ENCODE assay signal across 10 mouse cellular contexts in the genomic region with DNA sequence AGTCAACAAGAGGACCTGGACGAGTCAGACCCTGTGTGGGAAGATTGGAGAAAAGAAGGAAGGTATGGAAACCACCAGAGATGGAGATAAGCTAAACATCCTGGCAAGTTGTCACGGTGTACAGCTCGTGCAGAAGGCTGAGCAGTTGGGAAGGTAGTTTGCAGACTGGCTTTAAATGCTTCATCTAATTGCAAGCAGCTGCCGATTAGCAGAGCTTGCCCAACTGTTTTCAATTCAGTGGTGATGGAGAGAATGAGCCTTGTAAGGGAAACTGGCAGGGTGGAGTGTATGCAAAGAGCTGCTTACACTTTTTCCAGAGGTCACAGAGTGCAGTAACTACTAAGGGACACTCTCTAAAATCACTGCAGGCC.
DNase-seq lines count a peak whose midpoint lies in the region; ATAC-seq and TF ChIP-seq lines count a peak whose summit lies in the region.
"Had no signal": no experiment of that assay in that cellular context is flagged by ENCODE, and none has a peak within 500 bp of the region (broad histone marks: within the 10 kb centered on the region; RNA-seq: fewer than 3 reads in every experiment).

No protein-coding gene starts in this region.

- WGBS in liver, postnatal 0 days (ENCODE audit: insufficient replicate concordance), result 31% methylated on average over 4 of the region's 4 CpGs
- WGBS in liver, embryonic 12.5 days (ENCODE audit: insufficient replicate concordance), result 22% methylated on average over 4 of the region's 4 CpGs
- 57% methylated on average over 4 of the region's 4 CpGs for WGBS in hindbrain, embryonic 14.5 days
- 47% methylated on average over 4 of the region's 4 CpGs for WGBS in intestine, embryonic 16.5 days

- no peak for ATAC-seq in liver, postnatal 0 days
- no peak for ATAC-seq in liver, embryonic 12.5 days
- peak; percentile 69; the same call in 1 of the 2 replicates for ATAC-seq in hindbrain, embryonic 14.5 days (ENCODE audit: low FRiP score)
- no peak for ATAC-seq in intestine, embryonic 16.5 days

- peaks cover 4% of the 10 kb centered on the region; the same call in 1 of the 2 replicates for H3K4me1 ChIP-seq in liver, postnatal 0 days (ENCODE audit: insufficient read depth)
- no peaks in the 10 kb centered on the region; the same call in none of the 2 replicates for H3K4me1 ChIP-seq in liver, embryonic 12.5 days
- no peaks in the 10 kb centered on the region for H3K4me1 ChIP-seq in hindbrain, embryonic 14.5 days (replicated peaks; ENCODE audit: control insufficient read depth, insufficient read depth, low read length)
- H3K4me1 ChIP-seq in intestine, embryonic 16.5 days (ENCODE audit: control insufficient read depth, insufficient read depth, low read length), result no peaks in the 10 kb centered on the region

- no peaks in the 10 kb centered on the region for H3K36me3 ChIP-seq in liver, postnatal 0 days (replicated peaks; ENCODE audit: insufficient read depth, low read length)
- H3K36me3 ChIP-seq in liver, embryonic 12.5 days, result no peaks in the 10 kb centered on the region
- no peaks in the 10 kb centered on the region for H3K36me3 ChIP-seq in hindbrain, embryonic 14.5 days (replicated peaks; ENCODE audit: control insufficient read depth, insufficient read depth)
- H3K36me3 ChIP-seq in intestine, embryonic 16.5 days (ENCODE audit: control insufficient read depth, insufficient read depth, low read length), result no peaks in the 10 kb centered on the region
- H3K36me3 ChIP-seq: liver, embryonic 15.5 days had no signal

- H3K9ac ChIP-seq in liver, postnatal 0 days (replicated peaks), result no peak overlapping the region
- H3K9ac ChIP-seq in liver, embryonic 12.5 days, result no peak overlapping the region
- H3K9ac ChIP-seq in hindbrain, embryonic 14.5 days, result no peak overlapping the region
- H3K9ac ChIP-seq in intestine, embryonic 16.5 days (ENCODE audit: low read depth, low read length), result no peak overlapping the region
- H3K9ac ChIP-seq: liver, embryonic 15.5 days had no signal

- H3K4me3 ChIP-seq in liver, postnatal 0 days (ENCODE audit: low read depth, low read length), result no peak overlapping the region; the same call in 1 of the 2 replicates
- no peak overlapping the region for H3K4me3 ChIP-seq in liver, embryonic 12.5 days
- no peak overlapping the region for H3K4me3 ChIP-seq in hindbrain, embryonic 14.5 days (replicated peaks; ENCODE audit: low read length)
- no peak overlapping the region for H3K4me3 ChIP-seq in intestine, embryonic 16.5 days (ENCODE audit: low read length)
- H3K4me3 ChIP-seq: liver, embryonic 15.5 days had no signal

- no peaks in the 10 kb centered on the region for H3K27me3 ChIP-seq in liver, postnatal 0 days (ENCODE audit: insufficient read depth, low read length)
- H3K27me3 ChIP-seq in liver, embryonic 12.5 days (replicated peaks), result no peaks in the 10 kb centered on the region; the same call in 1 of the 2 replicates
- no peaks in the 10 kb centered on the region for H3K27me3 ChIP-seq in hindbrain, embryonic 14.5 days (ENCODE audit: control insufficient read depth, insufficient read depth, low read length)
- H3K27me3 ChIP-seq in intestine, embryonic 16.5 days (replicated peaks; ENCODE audit: control insufficient read depth, insufficient read depth, low read length), result no peaks in the 10 kb centered on the region
- H3K27me3 ChIP-seq: liver, embryonic 15.5 days had no signal

- H3K9me3 ChIP-seq in liver, postnatal 0 days (ENCODE audit: low read length), result no peaks in the 10 kb centered on the region
- H3K9me3 ChIP-seq in liver, embryonic 12.5 days (replicated peaks), result no peaks in the 10 kb centered on the region
- H3K9me3 ChIP-seq in hindbrain, embryonic 14.5 days (ENCODE audit: control insufficient read depth, low read length), result no peaks in the 10 kb centered on the region
- H3K9me3 ChIP-seq in intestine, embryonic 16.5 days (ENCODE audit: control insufficient read depth, low read length), result no peaks in the 10 kb centered on the region
- H3K9me3 ChIP-seq: liver, embryonic 15.5 days had no signal

- no peak for TF ChIP-seq CTCF in liver, postnatal 0 days (IDR thresholded peaks at IDR 0.05; ENCODE audit: low read depth)

- TF ChIP-seq EP300 in liver, postnatal 0 days (IDR thresholded peaks at IDR 0.05; ENCODE audit: low read depth), result no peak

- DNase-seq in liver, postnatal 0 days, result no peak
- DNase-seq in embryo, embryonic 10.5 days (ENCODE audit: low spot score), result peak; percentile 83
- peak; percentile 38 for DNase-seq in hindbrain, embryonic 14.5 days (ENCODE audit: low spot score)
- DNase-seq in neural tube, embryonic 10.5 days (ENCODE audit: extremely low spot score, low spot score), result peak; percentile 16
- no peak for DNase-seq in urinary bladder, postnatal 10 days (ENCODE audit: low spot score)
- no peak for DNase-seq in adrenal gland, adult (ENCODE audit: inconsistent age in 2 of 2, low spot score in 1 of 2)
- DNase-seq: kidney, adult 18-20 months had no signal

- H3K27ac ChIP-seq in liver, postnatal 0 days (ENCODE audit: low read depth), result peak overlapping the region; percentile 57; the same call in 1 of the 2 replicates
- H3K27ac ChIP-seq in liver, embryonic 12.5 days, result no peak overlapping the region
- no peak overlapping the region for H3K27ac ChIP-seq in hindbrain, embryonic 14.5 days
- H3K27ac ChIP-seq in intestine, embryonic 16.5 days (ENCODE audit: low read length), result no peak overlapping the region
- H3K27ac ChIP-seq: liver, embryonic 15.5 days had no signal

- H3K4me2 ChIP-seq in liver, postnatal 0 days (ENCODE audit: low read depth, low read length), result peak overlapping the region; percentile 53
- H3K4me2 ChIP-seq in liver, embryonic 12.5 days, result no peak overlapping the region
- no peak overlapping the region for H3K4me2 ChIP-seq in hindbrain, embryonic 14.5 days (replicated peaks)
- no peak overlapping the region; the same call in 1 of the 2 replicates for H3K4me2 ChIP-seq in intestine, embryonic 16.5 days (ENCODE audit: low read depth, low read length)

Comparison
In these comparisons a context has a peak if more than half of its experiments do, and no peak if none do; other contexts are left out.
1. DNase-seq: peak in embryo, embryonic 10.5 days (single experiment), hindbrain, embryonic 14.5 days (single experiment) and neural tube, embryonic 10.5 days (single experiment); none in liver, postnatal 0 days (single experiment), urinary bladder, postnatal 10 days (single experiment) and adrenal gland, adult (0 of 2).